Mouse (Mus musculus): ENCODE results near the gene Pou6f1. TPM values are rescaled to one million over a fixed set of nuclear protein-coding genes. Genes with fewer than 3 reads are reported as not detected.

Pou6f1 gene
- total and polyA plus RNA-seq, 3 experiments: 1.7 to 9.1 (median 7.4) TPM

GRCm38 (mm10) chr15:100576392-100576791, 23.4 kb downstream of the Pou6f1 start:
- Histone ChIP-seq H3K4me2 (ENCODE audit: insufficient read depth, low read depth, poor library complexity, severe bottlenecking) (no peak overlapping the region), H3K9me3 (replicated peaks; ENCODE audit: low read length) (no peaks in the 10 kb centered on the region), H3K9ac (ENCODE audit: insufficient read depth, low read depth) (no peak overlapping the region), H3K27me3 (replicated peaks) (no peaks in the 10 kb centered on the region), H3K79me2 (replicated peaks; ENCODE audit: control insufficient read depth, extremely low read depth, insufficient read depth, poor library complexity, severe bottlenecking) (no peaks in the 10 kb centered on the region), H3K4me1 (ENCODE audit: control insufficient read depth in 1 of 2, insufficient read depth in 2 of 2) (no peaks in the 10 kb centered on the region), H3K36me3 (replicated peaks in 1 of 2; ENCODE audit: control insufficient read depth in 1 of 2, insufficient read depth in 1 of 2, low read length in 1 of 2) (peaks cover 0 to 19% of the 10 kb centered on the region in 2 experiments), H3K27ac (ENCODE audit: insufficient read depth, low read depth) (no peak overlapping the region), H3K4me3 (replicated peaks in 1 of 3; ENCODE audit: low read depth in 2 of 3, low read length in 2 of 3, poor library complexity in 1 of 3) (no peak overlapping the region)
- no peak for DNase-seq (ENCODE audit: extremely low read depth)
- in situ Hi-C loops (cut with MboI; ENCODE audit: low pct_ligation_motif_present, low pct_unique_long_range_greater_than_20kb, low sequenced_read_pairs) (no loop called here), dilution Hi-C loops (cut with MboI; ENCODE audit: extremely low pct_ligation_motif_present, extremely low pct_unique_long_range_greater_than_20kb, low sequenced_read_pairs) (no loop called here)
- TF ChIP-seq MEF2A (IDR thresholded peaks at IDR 0.05; ENCODE audit: borderline replicate concordance, low read depth, low read length): no peak
- no peak for TF ChIP-seq JUND (conservative IDR thresholded peaks at IDR 0.05; ENCODE audit: low read depth, low read length)
- no peak for TF ChIP-seq HCFC1 (IDR thresholded peaks at IDR 0.05; ENCODE audit: low read depth, low read length)
- no peak for TF ChIP-seq RAD21 (IDR thresholded peaks at IDR 0.05; ENCODE audit: low read depth, low read length)
- no peak for TF ChIP-seq ZNF384 (IDR thresholded peaks at IDR 0.05; ENCODE audit: low read depth, low read length)
- no peak for TF ChIP-seq GABPA (IDR thresholded peaks at IDR 0.05; ENCODE audit: insufficient replicate concordance, low read depth, low read length)
- TF ChIP-seq E2F4 (IDR thresholded peaks at IDR 0.05; ENCODE audit: insufficient replicate concordance, low read depth, low read length): no peak
- no peak for TF ChIP-seq JUN (IDR thresholded peaks at IDR 0.05; ENCODE audit: insufficient read depth, low read depth, low read length)
- no peak for TF ChIP-seq NELFE (IDR thresholded peaks at IDR 0.05; ENCODE audit: low read depth, low read length)
- TF ChIP-seq BHLHE40 (IDR thresholded peaks at IDR 0.05; ENCODE audit: low read depth, low read length): no peak
- TF ChIP-seq CTCF (conservative IDR thresholded peaks at IDR 0.05 in 1 of 2, IDR thresholded peaks at IDR 0.05 in 1 of 2; ENCODE audit: low read depth in 2 of 2, low read length in 2 of 2): no peak
- TF ChIP-seq RCOR1 (conservative IDR thresholded peaks at IDR 0.05; ENCODE audit: low read depth, low read length): no peak
- no peak for TF ChIP-seq PAX5 (IDR thresholded peaks at IDR 0.05; ENCODE audit: low read length)
- no peak for TF ChIP-seq ELF1 (IDR thresholded peaks at IDR 0.05; ENCODE audit: low read depth, low read length)
- no peak for TF ChIP-seq MAX (IDR thresholded peaks at IDR 0.05; ENCODE audit: low read length)
- TF ChIP-seq SMC3 (IDR thresholded peaks at IDR 0.05; ENCODE audit: low read depth, low read length): no peak

- no peaks in the 10 kb centered on the region for H3K79me2 ChIP-seq (replicated peaks; ENCODE audit: control insufficient read depth, extremely low read depth, insufficient read depth, poor library complexity, severe bottlenecking)
- H3K4me3 ChIP-seq (replicated peaks in 1 of 3; ENCODE audit: low read depth in 2 of 3, low read length in 2 of 3, poor library complexity in 1 of 3): no peak overlapping the region
- TF ChIP-seq MAFK (IDR thresholded peaks at IDR 0.05; ENCODE audit: insufficient replicate concordance, low read length) (no peak), USF1 (IDR thresholded peaks at IDR 0.05; ENCODE audit: low read depth, low read length) (no peak), JUND (conservative IDR thresholded peaks at IDR 0.05; ENCODE audit: low read depth, low read length) (no peak), NRF1 (IDR thresholded peaks at IDR 0.05; ENCODE audit: low read depth, low read length) (no peak), KAT2A (IDR thresholded peaks at IDR 0.05; ENCODE audit: insufficient replicate concordance, low read length) (no peak)
- no peaks in the 10 kb centered on the region for H3K4me1 ChIP-seq (ENCODE audit: control insufficient read depth in 1 of 2, insufficient read depth in 2 of 2)
- no peak overlapping the region for H3K4me2 ChIP-seq (ENCODE audit: insufficient read depth, low read depth, poor library complexity, severe bottlenecking)
- H3K9me3 ChIP-seq (replicated peaks; ENCODE audit: low read length): no peaks in the 10 kb centered on the region
- dilution Hi-C loops (cut with MboI; ENCODE audit: extremely low pct_ligation_motif_present, extremely low pct_unique_long_range_greater_than_20kb, low sequenced_read_pairs) (no loop called here), in situ Hi-C loops (cut with MboI; ENCODE audit: low pct_ligation_motif_present, low pct_unique_long_range_greater_than_20kb, low sequenced_read_pairs) (no loop called here)
- no peak overlapping the region for H3K9ac ChIP-seq (ENCODE audit: insufficient read depth, low read depth)
- H3K27me3 ChIP-seq (replicated peaks): no peaks in the 10 kb centered on the region
- DNase-seq (ENCODE audit: extremely low read depth): no peak
- H3K36me3 ChIP-seq (replicated peaks in 1 of 2; ENCODE audit: control insufficient read depth in 1 of 2, insufficient read depth in 1 of 2, low read length in 1 of 2): peaks cover 0 to 15% of the 10 kb centered on the region in 2 experiments
- no peak overlapping the region for H3K27ac ChIP-seq (ENCODE audit: insufficient read depth, low read depth)
Observed at GRCm38 (mm10) chr15:100575366-100575765, 24.4 kb downstream of the Pou6f1 start.

All from CH12.LX (cell line).